ENCODE assay signal across 35 mouse cellular contexts in genomic region chr2:113776297-113776696, GRCm38 (mm10). TPM values are rescaled to one million over a fixed set of nuclear protein-coding genes. Genes with fewer than 3 reads are reported as not detected.
"Had no signal": no experiment of that assay in that cellular context is flagged by ENCODE, and none has a peak within 500 bp of the region (broad histone marks: within the 10 kb centered on the region; RNA-seq: fewer than 3 reads in every experiment).

No protein-coding gene starts in this region.

- DNase-seq: left cerebral cortex, postnatal 4 days; liver; liver, embryonic 13.5 days; liver, postnatal 0 days; lung, adult 18-20 months; lung, adult 2 months; lung, embryonic 14.5 days; lung, postnatal 10 days; lung, postnatal 14 days; lung, postnatal 36 days; lung, postnatal 4 days; midbrain, embryonic 14.5 days had no signal

- H3K27ac ChIP-seq: left cerebral cortex, adult 2 months; limb, embryonic 12.5 days; limb, embryonic 15.5 days; liver, embryonic 12.5 days; liver, embryonic 13.5 days; liver, embryonic 14.5 days; liver, embryonic 15.5 days; lung, embryonic 15.5 days; macrophage; midbrain, embryonic 10.5 days; midbrain, embryonic 12.5 days; midbrain, embryonic 13.5 days; midbrain, embryonic 15.5 days; neural tube, embryonic 12.5 days had no signal

- H3K4me1 ChIP-seq: limb, embryonic 12.5 days; liver, embryonic 12.5 days; liver, embryonic 13.5 days; liver, embryonic 15.5 days; lung, embryonic 15.5 days; megakaryocyte, embryonic 14.5 days; midbrain, embryonic 10.5 days; midbrain, embryonic 12.5 days; midbrain, embryonic 13.5 days; midbrain, embryonic 15.5 days; neural tube, embryonic 12.5 days had no signal

- H3K36me3 ChIP-seq: limb, embryonic 12.5 days; limb, embryonic 15.5 days; liver, embryonic 12.5 days; liver, embryonic 13.5 days; liver, embryonic 15.5 days; lung, embryonic 15.5 days; midbrain, embryonic 10.5 days; neural tube, embryonic 12.5 days had no signal

- H3K9ac ChIP-seq: limb, embryonic 12.5 days; limb, embryonic 15.5 days; liver, embryonic 12.5 days; liver, embryonic 13.5 days; liver, embryonic 14.5 days; liver, embryonic 15.5 days; liver, postnatal 0 days; lung, embryonic 14.5 days; lung, embryonic 15.5 days; midbrain, embryonic 12.5 days; midbrain, embryonic 13.5 days; midbrain, embryonic 15.5 days; neural tube, embryonic 12.5 days had no signal

- H3K4me3 ChIP-seq: left cerebral cortex, adult 2 months; limb, embryonic 12.5 days; limb, embryonic 15.5 days; liver, embryonic 12.5 days; liver, embryonic 13.5 days; liver, embryonic 15.5 days; lung, embryonic 15.5 days; megakaryocyte, embryonic 14.5 days; midbrain, embryonic 10.5 days; midbrain, embryonic 12.5 days; midbrain, embryonic 13.5 days; midbrain, embryonic 15.5 days; myocyte; neural tube, embryonic 12.5 days had no signal

- H3K9me3 ChIP-seq: limb, embryonic 12.5 days; limb, embryonic 15.5 days; liver, embryonic 12.5 days; liver, embryonic 13.5 days; liver, embryonic 15.5 days; lung, embryonic 15.5 days; megakaryocyte, embryonic 14.5 days; midbrain, embryonic 10.5 days; midbrain, embryonic 12.5 days; midbrain, embryonic 13.5 days; midbrain, embryonic 15.5 days; neural tube, embryonic 12.5 days had no signal

- H3K4me2 ChIP-seq: limb, embryonic 12.5 days; limb, embryonic 15.5 days; liver, embryonic 11.5 days; liver, embryonic 12.5 days; liver, embryonic 13.5 days; liver, embryonic 15.5 days; lung, embryonic 14.5 days; lung, embryonic 15.5 days; midbrain, embryonic 11.5 days; midbrain, embryonic 12.5 days; midbrain, embryonic 13.5 days; midbrain, embryonic 15.5 days; neural tube, embryonic 12.5 days had no signal

- ATAC-seq: liver, embryonic 12.5 days; liver, postnatal 0 days; lung, postnatal 0 days; midbrain, embryonic 13.5 days; midbrain, embryonic 15.5 days; midbrain, embryonic 16.5 days had no signal

- H3K27me3 ChIP-seq: limb, embryonic 12.5 days; liver, embryonic 12.5 days; liver, embryonic 13.5 days; liver, embryonic 15.5 days; lung, embryonic 15.5 days; megakaryocyte, embryonic 14.5 days; midbrain, embryonic 12.5 days; midbrain, embryonic 13.5 days; midbrain, embryonic 15.5 days; neural tube, embryonic 12.5 days had no signal

RNA-seq across cellular contexts. Expression of gene Grem1, which starts 17.9 kb away (rescaled TPM):
- total RNA-seq: liver, adult 2 months; megakaryocyte progenitor cell, adult 5-6 weeks; megakaryocyte-erythroid progenitor cell, adult 5-6 weeks; monocyte, adult 5-6 weeks had no signal
- polyA plus RNA-seq: liver, adult 2 months; liver, embryonic 13.5 days; liver, embryonic 14.5 days; liver, postnatal 0 days had no signal

RNA-seq across cellular contexts. Expression of gene Scg5, which starts 52.6 kb away (rescaled TPM):
- total RNA-seq: liver, adult 2 months had no signal
- polyA plus RNA-seq: liver, embryonic 12.5 days; macrophage had no signal
